Mouse (Mus musculus): Measurements from ENCODE around the gene Stx7.
A peak's percentile ranks its signal among the peaks of the same experiment; 100 is the strongest.
"Not testable (repeated sequence)": the region's sequence is repeated elsewhere in the genome, so short reads cannot be mapped to it uniquely, and the experiment has no call there.

Gene Stx7

GRCm38 (mm10) chr10:24149135-24149781 is at the start of gene Stx7:
TSS of gene Stx7 (plus strand) at chr10:24149302.
- DNase-seq (ENCODE audit: low spot score in 2 of 2), result peak; percentile 79 to 92

DNA sequence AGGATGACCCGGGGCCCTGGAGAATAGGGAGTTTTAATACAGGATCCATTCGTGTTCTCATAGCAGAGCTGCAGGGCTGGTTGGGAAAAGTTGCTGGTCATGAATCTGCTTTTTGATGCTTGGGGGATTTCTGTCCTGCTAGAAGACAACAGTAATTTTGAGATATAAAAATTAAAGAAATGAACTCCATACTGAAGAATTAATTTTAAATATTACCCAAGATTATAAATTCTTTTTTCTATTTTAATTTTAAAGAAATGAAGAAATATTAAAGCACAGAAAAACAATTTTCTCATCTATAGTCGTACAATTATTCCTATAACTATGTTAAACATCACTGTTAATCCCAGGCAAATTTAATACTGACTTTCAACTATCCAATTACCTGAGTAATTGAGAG is 47.3 kb upstream of the Stx7 start, which contains the start of gene Taar8c:
Gene Taar8c (minus strand): TSS at position 101 of the 400 bp plus-strand sequence.
- not testable (repeated sequence) for DNase-seq (ENCODE audit: low spot score in 2 of 2)

GRCm38 (mm10) chr10:24103299-24103698 is 45.8 kb upstream of the Stx7 start:
- not testable (repeated sequence) for DNase-seq (ENCODE audit: low spot score in 2 of 2)

- no peak for DNase-seq (ENCODE audit: low spot score in 2 of 2)
Observed at GRCm38 (mm10) chr10:24107747-24108146, 41.4 kb upstream of the Stx7 start.

DNA sequence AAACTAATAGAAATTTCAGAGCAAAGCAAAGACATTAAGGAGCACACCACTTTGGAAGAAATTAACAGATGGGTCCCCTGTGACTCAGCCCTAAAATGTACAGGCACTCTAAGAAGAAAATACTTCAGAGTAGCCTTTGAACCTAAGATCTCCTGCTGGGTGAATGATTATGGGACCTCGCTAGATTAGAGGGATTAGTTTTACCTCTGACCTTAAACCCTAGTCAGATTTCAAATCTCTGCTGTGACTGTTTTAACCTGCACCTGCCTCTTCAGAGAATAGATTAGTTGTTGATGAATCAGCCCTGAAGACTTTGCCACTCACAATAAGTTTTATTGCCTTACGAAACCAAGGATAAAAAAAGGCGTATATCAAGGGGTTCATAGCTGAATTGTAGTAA is 40.9 kb upstream of the Stx7 start:
- DNase-seq (ENCODE audit: low spot score in 2 of 2), result no peak

- DNase-seq (ENCODE audit: low spot score in 2 of 2), result not testable (repeated sequence)
Observed at GRCm38 (mm10) chr10:24109434-24109833, 39.7 kb upstream of the Stx7 start, which contains the start of gene Taar9. TSS of gene Taar9 (minus strand) at chr10:24109534.

GRCm38 (mm10) chr10:24111116-24111778 is 37.9 kb upstream of the Stx7 start:
- peak in 1 of 2 experiments; percentile 19 for DNase-seq (ENCODE audit: low spot score in 2 of 2)

GRCm38 (mm10) chr10:24131451-24132262 is 17.4 kb upstream of the Stx7 start:
- DNase-seq (ENCODE audit: low spot score in 2 of 2), result peak in 1 of 2 experiments; percentile 70

- DNase-seq (ENCODE audit: low spot score in 2 of 2), result no peak
Observed at GRCm38 (mm10) chr10:24132273-24132672, 16.8 kb upstream of the Stx7 start.

DNA sequence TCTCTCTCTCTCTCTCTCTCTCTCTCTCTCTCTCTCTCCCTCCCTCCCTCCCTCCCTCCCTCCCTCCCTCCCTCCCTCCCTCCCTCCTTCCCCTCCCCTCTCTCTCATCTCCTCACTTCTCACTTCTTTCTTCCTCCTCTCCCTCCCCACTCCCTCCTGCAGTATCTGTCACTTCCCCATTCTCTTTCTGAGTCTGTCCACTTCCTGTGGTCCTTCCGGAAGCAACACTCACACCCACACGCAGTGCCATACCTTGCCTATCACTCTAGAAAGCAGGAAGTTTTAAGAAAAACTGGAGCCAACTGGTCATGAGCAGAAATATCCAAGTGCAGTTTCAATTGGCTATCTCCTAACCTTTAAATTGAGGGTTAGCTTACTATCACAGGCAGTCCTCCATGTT is 16.0 kb upstream of the Stx7 start:
- no peak for DNase-seq (ENCODE audit: low spot score in 2 of 2)

DNA sequence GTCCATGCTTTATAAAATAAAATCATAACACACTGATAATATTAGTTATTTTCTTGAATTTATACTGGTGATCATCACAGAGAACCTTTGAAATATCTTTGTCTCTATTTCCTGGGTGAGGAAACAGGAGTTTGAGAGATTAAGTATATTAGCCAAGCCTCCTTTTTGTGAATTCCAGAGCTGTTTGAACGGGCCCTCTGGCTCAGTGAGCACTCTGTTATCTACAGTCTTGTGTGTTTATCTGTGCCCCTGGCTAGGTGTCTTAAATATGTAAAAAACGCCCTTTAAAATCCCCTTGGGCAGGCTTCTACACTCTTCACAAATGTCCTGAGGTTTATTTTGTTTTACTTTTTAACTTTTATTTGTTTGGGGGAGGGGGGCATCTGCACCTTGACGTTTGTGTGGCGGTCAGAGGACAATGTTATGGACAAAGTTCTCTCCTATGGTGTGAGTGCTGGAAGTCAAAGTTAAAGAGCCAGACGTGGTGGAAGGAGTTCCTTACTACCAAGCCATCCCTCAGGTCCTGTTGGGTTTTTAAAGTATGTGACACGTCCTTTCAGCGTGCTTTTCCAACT is 14.9 kb upstream of the Stx7 start:
- no peak for DNase-seq (ENCODE audit: low spot score in 2 of 2)

DNA sequence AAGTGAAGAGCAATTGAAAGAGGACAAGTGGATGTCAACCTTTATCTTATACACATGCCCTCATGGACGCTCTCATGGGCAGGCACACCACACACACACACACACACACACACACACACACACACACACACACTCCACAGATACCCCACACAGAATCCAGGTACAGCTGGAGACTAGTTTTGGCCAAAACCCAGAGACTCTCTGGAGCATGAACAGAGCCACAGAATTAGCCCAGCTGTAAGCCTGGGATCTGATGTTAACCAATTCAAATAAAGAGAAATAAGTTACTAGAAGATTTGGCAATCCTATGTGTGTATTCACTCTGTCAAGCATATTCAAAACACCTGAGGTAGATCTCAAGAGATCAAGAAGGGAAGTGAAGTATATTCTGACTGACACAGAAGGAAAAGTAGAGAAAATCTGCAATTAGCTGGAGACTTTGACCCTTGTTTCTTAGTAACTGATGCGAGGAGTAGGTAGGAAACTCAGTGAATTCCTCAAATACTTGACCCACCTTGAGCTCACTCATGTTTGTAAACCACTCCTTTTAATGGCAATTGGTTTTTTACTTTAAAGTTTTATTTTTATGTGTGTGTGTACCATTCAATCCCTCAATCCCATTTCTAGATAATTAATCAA is 10.4 kb upstream of the Stx7 start:
- DNase-seq (ENCODE audit: low spot score in 2 of 2), result no peak

GRCm38 (mm10) chr10:24142735-24143134 is 6.4 kb upstream of the Stx7 start:
- DNase-seq (ENCODE audit: low spot score in 2 of 2), result no peak

DNA sequence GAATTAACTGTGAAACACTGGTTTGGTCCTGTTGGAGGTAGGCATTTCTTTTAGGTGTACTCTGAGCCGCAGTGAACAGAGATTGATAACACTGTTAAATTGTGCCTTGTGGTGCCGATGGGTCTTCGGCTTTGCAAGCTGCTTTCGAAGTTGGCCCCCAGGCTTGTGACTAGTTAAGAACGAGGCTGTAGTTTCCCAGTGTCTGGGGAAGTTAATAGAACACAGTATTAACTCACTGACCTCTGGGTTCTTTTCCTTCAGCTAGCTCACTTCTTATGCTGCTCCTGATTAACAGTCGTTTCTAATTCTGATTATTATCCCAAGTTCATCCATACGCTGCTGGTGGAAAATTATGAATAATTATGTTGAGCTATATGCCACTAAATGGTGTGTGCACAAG is 984 bp downstream of the Stx7 start:
- no peak for DNase-seq (ENCODE audit: low spot score in 2 of 2)

- no peak for DNase-seq (ENCODE audit: low spot score in 2 of 2)
Observed at GRCm38 (mm10) chr10:24158470-24159254, 9.6 kb downstream of the Stx7 start.

DNA sequence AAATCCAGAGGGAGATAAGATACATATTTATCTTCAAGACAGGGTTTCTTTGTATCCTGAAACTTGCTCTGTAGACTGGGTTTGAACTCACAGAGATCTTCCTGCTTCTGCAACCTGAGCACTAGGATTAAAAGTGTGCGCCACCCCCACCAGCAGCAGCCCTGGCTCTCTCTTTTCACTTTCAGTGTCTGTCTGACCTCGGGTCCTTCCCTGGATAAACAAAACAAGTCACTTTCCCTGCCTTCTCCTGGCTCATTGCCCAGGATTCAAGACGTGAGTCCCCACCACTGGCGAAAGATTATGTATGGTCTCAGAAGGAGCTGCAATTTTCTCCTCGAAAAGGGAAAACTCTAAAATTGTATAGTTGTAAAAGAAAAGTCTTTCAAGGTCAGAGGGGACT is 10.5 kb downstream of the Stx7 start:
- DNase-seq (ENCODE audit: low spot score in 2 of 2), result no peak

GRCm38 (mm10) chr10:24160349-24160748 is 11.2 kb downstream of the Stx7 start:
- DNase-seq (ENCODE audit: low spot score in 2 of 2), result no peak

DNA sequence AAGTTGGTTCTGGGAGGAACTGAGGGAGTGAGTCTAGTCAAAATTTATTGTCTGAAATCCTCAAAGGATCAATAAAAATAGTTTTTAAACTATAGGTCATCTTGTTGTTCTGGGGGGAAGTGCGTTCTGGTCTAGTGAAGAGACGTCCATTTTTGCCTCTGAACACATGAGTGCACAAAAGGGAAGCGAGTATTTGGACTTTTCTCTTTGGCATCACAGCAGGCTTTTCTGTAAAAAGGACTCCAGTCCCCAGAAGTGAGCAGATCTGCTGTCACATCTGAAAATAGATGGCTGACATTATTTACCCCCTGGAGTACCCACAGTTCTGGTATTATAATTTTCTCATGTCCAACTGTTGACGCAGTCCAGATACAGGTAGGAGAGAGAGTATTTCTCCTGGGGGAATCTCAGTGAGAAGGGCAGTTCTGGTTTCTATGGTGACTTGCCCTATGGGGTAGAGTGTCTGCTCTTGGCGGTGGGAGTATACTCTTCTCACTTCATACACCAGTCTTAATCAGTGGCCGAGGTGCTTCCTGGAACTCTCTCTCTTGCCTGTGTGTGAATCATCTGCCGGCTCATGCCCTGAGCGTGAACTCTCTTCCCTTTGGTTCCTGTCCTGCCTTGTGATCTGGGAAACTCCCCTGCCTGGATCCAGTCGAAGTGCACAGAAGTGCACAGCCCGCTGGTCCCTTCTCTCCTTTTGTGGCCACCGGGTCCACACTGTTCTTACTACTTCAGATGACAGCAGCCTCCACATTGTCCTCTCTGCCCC is 15.2 kb downstream of the Stx7 start:
- DNase-seq (ENCODE audit: low spot score in 2 of 2), result no peak

GRCm38 (mm10) chr10:24164909-24165304 is 15.8 kb downstream of the Stx7 start:
- DNase-seq (ENCODE audit: low spot score in 2 of 2), result no peak

GRCm38 (mm10) chr10:24165526-24166055 is 16.5 kb downstream of the Stx7 start:
- no peak for DNase-seq (ENCODE audit: low spot score in 2 of 2)
